Mouse (Mus musculus) embryo, embryonic 11 days (tissue): ENCODE results near the gene Megf9.
A peak's percentile ranks its signal among the peaks of the same experiment; 100 is the strongest.

ENCODE experiments used
- DNase-seq: peaks from one replicate; pipeline ENCODE4 v3.0.0-alpha.2; 2015

The Megf9 gene

GRCm38 (mm10) chr4:70521506-70522292 is 13.1 kb downstream of the Megf9 start:
- DNase-seq: no peak

GRCm38 (mm10) chr4:70517646-70518045 is 17.1 kb downstream of the Megf9 start:
- no peak for DNase-seq

GRCm38 (mm10) chr4:70516289-70516688 is 18.5 kb downstream of the Megf9 start:
- DNase-seq: no peak

- no peak for DNase-seq
Measured at GRCm38 (mm10) chr4:70515514-70515913, 19.3 kb downstream of the Megf9 start.

- DNase-seq: no peak
Measured at GRCm38 (mm10) chr4:70509987-70510386, 24.8 kb downstream of the Megf9 start.

- peak; percentile 11 for DNase-seq
Measured at GRCm38 (mm10) chr4:70509565-70509964, 25.2 kb downstream of the Megf9 start.

- DNase-seq: no peak
Measured at GRCm38 (mm10) chr4:70508207-70508606, 26.6 kb downstream of the Megf9 start.

GRCm38 (mm10) chr4:70505951-70506350 is 28.8 kb downstream of the Megf9 start:
- DNase-seq: no peak

GRCm38 (mm10) chr4:70503827-70504226 is 31.0 kb downstream of the Megf9 start:
- DNase-seq: no peak

- no peak for DNase-seq
Measured at GRCm38 (mm10) chr4:70499285-70499684, 35.5 kb downstream of the Megf9 start.

GRCm38 (mm10) chr4:70496978-70497377 is 37.8 kb downstream of the Megf9 start:
- no peak for DNase-seq

- DNase-seq: no peak
Measured at GRCm38 (mm10) chr4:70489792-70490191, 45.0 kb downstream of the Megf9 start.

- no peak for DNase-seq
Measured at GRCm38 (mm10) chr4:70488415-70488814, 46.4 kb downstream of the Megf9 start.

- DNase-seq: no peak
Measured at GRCm38 (mm10) chr4:70484134-70484533, 50.7 kb downstream of the Megf9 start.

- DNase-seq: no peak
Measured at GRCm38 (mm10) chr4:70481931-70482330, 52.9 kb downstream of the Megf9 start.

- DNase-seq: no peak
Measured at GRCm38 (mm10) chr4:70471398-70471797, 63.4 kb downstream of the Megf9 start.

- DNase-seq: peak; percentile 5
Measured at GRCm38 (mm10) chr4:70465921-70466689, 68.7 kb downstream of the Megf9 start.

- DNase-seq: no peak
Measured at GRCm38 (mm10) chr4:70463302-70463701, 71.5 kb downstream of the Megf9 start.

- DNase-seq: no peak
Measured at GRCm38 (mm10) chr4:70461416-70461815, 73.4 kb downstream of the Megf9 start.

- DNase-seq: no peak
Measured at GRCm38 (mm10) chr4:70452161-70452560, 82.6 kb downstream of the Megf9 start.

- DNase-seq: peak; percentile 71
Measured at GRCm38 (mm10) chr4:70451750-70452149, 83.0 kb downstream of the Megf9 start.

- DNase-seq: no peak
Measured at GRCm38 (mm10) chr4:70449668-70450067, 85.1 kb downstream of the Megf9 start.

GRCm38 (mm10) chr4:70446774-70447173 is 88.0 kb downstream of the Megf9 start:
- no peak for DNase-seq

GRCm38 (mm10) chr4:70420202-70420601 is 114.6 kb downstream of the Megf9 start:
- DNase-seq: no peak
